Mouse (Mus musculus): ENCODE measurements around the gene Ncor2.

DNA sequence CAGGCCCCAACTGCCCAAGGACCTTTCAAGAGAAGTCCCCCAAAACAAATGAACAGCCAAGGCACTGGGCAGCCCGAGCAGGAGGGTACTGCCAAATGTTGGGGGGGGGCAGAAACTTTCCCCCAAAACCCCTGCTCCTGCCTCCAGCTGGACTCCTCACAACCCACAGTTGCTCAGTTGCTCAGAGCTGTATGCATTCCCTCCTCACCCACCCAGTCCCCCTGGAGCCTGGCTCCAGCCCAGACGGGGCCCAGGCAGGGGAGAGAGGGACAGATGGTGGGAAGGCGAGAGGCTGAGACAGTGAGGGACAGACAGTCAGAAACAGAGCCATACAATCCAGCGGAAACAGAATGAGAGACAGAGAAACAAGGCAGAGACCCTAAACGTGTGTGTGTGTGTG, 66.0 kb downstream of the Ncor2 start:
- TF ChIP-seq CTCF (conservative IDR thresholded peaks at IDR 0.05; ENCODE audit: low read length) (no peak), NANOG (IDR thresholded peaks at IDR 0.05; ENCODE audit: borderline replicate concordance, low read length) (no peak)
